ENCODE assay signal across 22 mouse cellular contexts in genomic region chr3:129647312-129647711, GRCm38 (mm10).
DNase-seq lines count a peak whose midpoint lies in the region; ATAC-seq and TF ChIP-seq lines count a peak whose summit lies in the region.
"Had no signal": no experiment of that assay in that cellular context is flagged by ENCODE, and none has a peak within 500 bp of the region (broad histone marks: within the 10 kb centered on the region; RNA-seq: fewer than 3 reads in every experiment).

No protein-coding gene starts in this region.

- H3K4me1 ChIP-seq in forebrain, embryonic 13.5 days: peaks cover 6% of the 10 kb centered on the region; the same call in 1 of the 2 replicates
- H3K4me1 ChIP-seq in forebrain, embryonic 12.5 days: 0 out of 2 replicates have a peak, but pooled peaks cover 9% of the 10 kb centered on the region
- H3K4me1 ChIP-seq in kidney, postnatal 0 days (replicated peaks; ENCODE audit: insufficient read depth, low read length): peaks cover 8% of the 10 kb centered on the region
- H3K4me1 ChIP-seq in hindbrain, postnatal 0 days (ENCODE audit: insufficient read depth, low read length): no peaks in the 10 kb centered on the region
- H3K4me1 ChIP-seq: liver, embryonic 12.5 days had no signal

- 69% methylated on average over 10 of the region's 10 CpGs for WGBS in forebrain, embryonic 13.5 days
- 74% methylated on average over 10 of the region's 10 CpGs for WGBS in forebrain, embryonic 12.5 days
- 64% methylated on average over 10 of the region's 10 CpGs for WGBS in kidney, postnatal 0 days
- WGBS in hindbrain, postnatal 0 days: 58% methylated on average over 10 of the region's 10 CpGs

- no peak for TF ChIP-seq CTCF in kidney, postnatal 0 days (IDR thresholded peaks at IDR 0.05; ENCODE audit: low read depth)
- TF ChIP-seq CTCF in brain, embryonic 14.5 days (IDR thresholded peaks at IDR 0.05; ENCODE audit: borderline replicate concordance, extremely low read depth, insufficient read depth, insufficient read length): no peak
- TF ChIP-seq CTCF in hindbrain, postnatal 0 days (IDR thresholded peaks at IDR 0.05; ENCODE audit: low read depth): no peak

- no peak overlapping the region for H3K9ac ChIP-seq in forebrain, embryonic 13.5 days
- H3K9ac ChIP-seq in forebrain, embryonic 12.5 days: no peak overlapping the region
- no peak overlapping the region for H3K9ac ChIP-seq in kidney, postnatal 0 days (ENCODE audit: low read depth, low read length)
- H3K9ac ChIP-seq in hindbrain, postnatal 0 days (replicated peaks; ENCODE audit: low read length): no peak overlapping the region
- H3K9ac ChIP-seq: embryonic facial prominence, embryonic 13.5 days; liver, embryonic 12.5 days had no signal

- peak; percentile 8 for DNase-seq in kidney, postnatal 0 days (ENCODE audit: low spot score)
- DNase-seq in kidney, adult 9 months: no peak
- peak; percentile 59 for DNase-seq in brain, embryonic 14.5 days (ENCODE audit: low read depth)
- no peak for DNase-seq in hindbrain, postnatal 0 days (ENCODE audit: low spot score)
- no peak for DNase-seq in kidney, adult 8-10 months
- DNase-seq in spleen, postnatal 10 days (ENCODE audit: low spot score in 2 of 2): no peak
- DNase-seq: adrenal gland, adult 8-10 months; cerebellum, adult 2 months; cerebellum, postnatal 25 days; kidney, postnatal 10 days; left cerebral cortex, postnatal 4 days; lung, adult 18-20 months; lung, postnatal 14 days; right cerebral cortex, postnatal 14 days had no signal

- H3K4me3 ChIP-seq in forebrain, embryonic 13.5 days: no peak overlapping the region
- no peak overlapping the region for H3K4me3 ChIP-seq in forebrain, embryonic 12.5 days (replicated peaks)
- H3K4me3 ChIP-seq in kidney, postnatal 0 days (replicated peaks; ENCODE audit: low read depth, low read length): no peak overlapping the region
- no peak overlapping the region for H3K4me3 ChIP-seq in hindbrain, postnatal 0 days (ENCODE audit: low read length)
- H3K4me3 ChIP-seq: embryonic facial prominence, embryonic 13.5 days; left cerebral cortex, adult 2 months; liver, embryonic 12.5 days had no signal

- no peak overlapping the region for H3K4me2 ChIP-seq in forebrain, embryonic 13.5 days
- no peak overlapping the region for H3K4me2 ChIP-seq in forebrain, embryonic 12.5 days
- no peak overlapping the region for H3K4me2 ChIP-seq in kidney, postnatal 0 days (ENCODE audit: low read length)
- no peak overlapping the region for H3K4me2 ChIP-seq in hindbrain, postnatal 0 days (ENCODE audit: low read depth, low read length)
- H3K4me2 ChIP-seq: embryonic facial prominence, embryonic 13.5 days; heart, embryonic 11.5 days; liver, embryonic 12.5 days had no signal

- no peaks in the 10 kb centered on the region for H3K36me3 ChIP-seq in forebrain, embryonic 13.5 days (ENCODE audit: poor library complexity, severe bottlenecking)
- H3K36me3 ChIP-seq in forebrain, embryonic 12.5 days (replicated peaks): no peaks in the 10 kb centered on the region
- no peaks in the 10 kb centered on the region for H3K36me3 ChIP-seq in kidney, postnatal 0 days (ENCODE audit: insufficient read depth, low read length)
- no peaks in the 10 kb centered on the region for H3K36me3 ChIP-seq in hindbrain, postnatal 0 days (ENCODE audit: insufficient read depth, low read length)
- H3K36me3 ChIP-seq: embryonic facial prominence, embryonic 13.5 days; liver, embryonic 12.5 days had no signal

- H3K27ac ChIP-seq in forebrain, embryonic 13.5 days: no peak overlapping the region
- no peak overlapping the region for H3K27ac ChIP-seq in forebrain, embryonic 12.5 days
- H3K27ac ChIP-seq in kidney, postnatal 0 days: no peak overlapping the region
- no peak overlapping the region for H3K27ac ChIP-seq in hindbrain, postnatal 0 days
- H3K27ac ChIP-seq: embryonic facial prominence, embryonic 13.5 days; left cerebral cortex, adult 2 months; liver, embryonic 12.5 days had no signal

- no peaks in the 10 kb centered on the region for H3K27me3 ChIP-seq in forebrain, embryonic 13.5 days
- no peaks in the 10 kb centered on the region for H3K27me3 ChIP-seq in forebrain, embryonic 12.5 days
- H3K27me3 ChIP-seq in kidney, postnatal 0 days (ENCODE audit: insufficient read depth, low read length): no peaks in the 10 kb centered on the region
- no peaks in the 10 kb centered on the region for H3K27me3 ChIP-seq in hindbrain, postnatal 0 days (ENCODE audit: insufficient read depth, low read length)
- H3K27me3 ChIP-seq: embryonic facial prominence, embryonic 13.5 days; liver, embryonic 12.5 days had no signal

- H3K9me3 ChIP-seq in forebrain, embryonic 13.5 days (replicated peaks): no peaks in the 10 kb centered on the region
- no peaks in the 10 kb centered on the region for H3K9me3 ChIP-seq in forebrain, embryonic 12.5 days
- no peaks in the 10 kb centered on the region for H3K9me3 ChIP-seq in kidney, postnatal 0 days (replicated peaks; ENCODE audit: low read length)
- H3K9me3 ChIP-seq in hindbrain, postnatal 0 days (ENCODE audit: low read length): no peaks in the 10 kb centered on the region
- H3K9me3 ChIP-seq: embryonic facial prominence, embryonic 13.5 days; liver, embryonic 12.5 days had no signal

- peak; percentile 37; the same call in 1 of the 2 replicates for ATAC-seq in forebrain, embryonic 13.5 days
- ATAC-seq in forebrain, embryonic 12.5 days (ENCODE audit: low FRiP score): no peak
- no peak for ATAC-seq in kidney, postnatal 0 days (replicated peaks; ENCODE audit: low FRiP score, low read depth)
- peak; percentile 66; the same call in 1 of the 2 replicates for ATAC-seq in hindbrain, postnatal 0 days
- ATAC-seq: CD4-positive, CD25-positive, alpha-beta regulatory T cell, adult 4 months; intestine, postnatal 0 days; liver, embryonic 12.5 days had no signal

- no peak for TF ChIP-seq POLR2A in brain, embryonic 14.5 days (IDR thresholded peaks at IDR 0.05; ENCODE audit: borderline replicate concordance, extremely low read depth, insufficient read depth, insufficient read length, poor library complexity, severe bottlenecking)

Comparison
In these comparisons a context has a peak if more than half of its experiments do, and no peak if none do; other contexts are left out.
1. ATAC-seq: peak in forebrain, embryonic 13.5 days (single experiment) and hindbrain, postnatal 0 days (single experiment); none in forebrain, embryonic 12.5 days (single experiment) and kidney, postnatal 0 days (single experiment).
2. DNase-seq: peak in kidney, postnatal 0 days (single experiment) and brain, embryonic 14.5 days (single experiment); none in kidney, adult 9 months (single experiment), hindbrain, postnatal 0 days (single experiment), kidney, adult 8-10 months (0 of 2) and spleen, postnatal 10 days (0 of 2).